Mouse (Mus musculus) adrenal gland, adult 2 months (tissue): ENCODE measurements around the gene Cd300ld3. TPM values are rescaled to one million over a fixed set of nuclear protein-coding genes. Genes with fewer than 3 reads are reported as not detected.
"Not testable (repeated sequence)": the region's sequence is repeated elsewhere in the genome, so short reads cannot be mapped to it uniquely, and the experiment has no call there.

Source experiments
- DNase-seq: peaks from one replicate; pipeline ENCODE4 v3.0.0; 2021
- polyA plus RNA-seq: library from polyadenylated mRNA; depleted of rRNA; stranded (reverse); fragments of >200 nt; gene quantifications from 2 replicates; pipeline ENCODE4 v1.2.3, GENCODE M21; 2012; rRNA removed
- total RNA-seq, 2 experiments: library from RNA; stranded (reverse); gene quantifications; 2 replicates each; pipeline ENCODE4 v1.2.3; 2021

Cd300ld3 gene
- total and polyA plus RNA-seq, 3 experiments, result 4.0 to 10.6 (median 10.5) TPM

- DNase-seq, result no peak
These were observed 4.8 kb upstream of the Cd300ld3 start for GRCm38 (mm10) chr11:115052991-115053390.

- DNase-seq, result no peak
These were observed 4.0 kb upstream of the Cd300ld3 start for GRCm38 (mm10) chr11:115052206-115052605.

- no peak for DNase-seq
These were observed 1.2 kb upstream of the Cd300ld3 start for GRCm38 (mm10) chr11:115049282-115049895.

GRCm38 (mm10) chr11:115037669-115038068 lies 10.5 kb downstream of the Cd300ld3 start, which contains the start of gene Cd300ld5:
Cd300ld5 (minus strand) TSS chr11:115037769.
- not testable (repeated sequence) for DNase-seq

GRCm38 (mm10) chr11:115026912-115027311 lies 21.3 kb downstream of the Cd300ld3 start, which contains the start of gene Cd300ld4:
Cd300ld4 (minus strand) TSS chr11:115027012.
- DNase-seq, result not testable (repeated sequence)

- not testable (repeated sequence) for DNase-seq
These were observed 32.1 kb downstream of the Cd300ld3 start, which contains the start of gene Cd300ld2 for GRCm38 (mm10) chr11:115016093-115016492. Cd300ld2 (minus strand) TSS chr11:115016193.

GRCm38 (mm10) chr11:115004070-115004469 lies 44.1 kb downstream of the Cd300ld3 start:
- no peak for DNase-seq

GRCm38 (mm10) chr11:115001474-115002040 lies 46.7 kb downstream of the Cd300ld3 start, which contains the start of gene Cd300c2:
Cd300c2 (minus strand) TSS chr11:115001880.
- DNase-seq, result no peak

Other genes with a start within 250 kb of the Cd300ld3 start
- not detected for gene Gpr142, start 249.5 kb downstream of the Cd300ld3 start, total RNA-seq
- not detected in 2 replicates for gene Gpr142, start 249.5 kb downstream of the Cd300ld3 start, polyA plus RNA-seq
- 1 to 10 TPM; 4.0 to 7.1 TPM for gene Gprc5c, start 197.3 kb downstream of the Cd300ld3 start, total RNA-seq
- 5.2 and 7.6 TPM in 2 replicates for gene Gprc5c, start 197.3 kb downstream of the Cd300ld3 start, polyA plus RNA-seq
- gene Cd300a, start 158.4 kb downstream of the Cd300ld3 start, total RNA-seq, result 1 to 10 TPM; 1.5 TPM
- gene Cd300a, start 158.4 kb downstream of the Cd300ld3 start, polyA plus RNA-seq, result 0.80 and 0.81 TPM in 2 replicates
- gene Cd300lb, start 114.0 kb downstream of the Cd300ld3 start, total RNA-seq, result 1 to 10 TPM in 1 of 2 experiments, under 1 TPM in 1; 0.86 to 1.1 TPM
- gene Cd300lb, start 114.0 kb downstream of the Cd300ld3 start, polyA plus RNA-seq, result 0.42 and 0.46 TPM in 2 replicates
- not detected for gene Cd300c, start 79.3 kb downstream of the Cd300ld3 start, total RNA-seq
- 0.58 TPM in 1 of 2 replicates, not detected in the other for gene Cd300c, start 79.3 kb downstream of the Cd300ld3 start, polyA plus RNA-seq
- gene Cd300ld, start 58.5 kb downstream of the Cd300ld3 start, total RNA-seq, result 1 to 10 TPM in 1 of 2 experiments, under 1 TPM in 1; 0.89 to 2.7 TPM
- gene Cd300ld, start 58.5 kb downstream of the Cd300ld3 start, polyA plus RNA-seq, result 0.45 and 0.64 TPM in 2 replicates
- 1 to 10 TPM; 3.5 to 5.5 TPM for gene Cd300c2, start 46.5 kb downstream of the Cd300ld3 start, total RNA-seq
- gene Cd300c2, start 46.5 kb downstream of the Cd300ld3 start, polyA plus RNA-seq, result 3.7 and 3.8 TPM in 2 replicates
- not detected for gene Cd300ld2, start 32.2 kb downstream of the Cd300ld3 start, total RNA-seq
- 0.56 TPM in 1 of 2 replicates, not detected in the other for gene Cd300ld2, start 32.2 kb downstream of the Cd300ld3 start, polyA plus RNA-seq
- gene Cd300ld4, start 21.4 kb downstream of the Cd300ld3 start, total RNA-seq, result not detected
- gene Cd300ld4, start 21.4 kb downstream of the Cd300ld3 start, polyA plus RNA-seq, result 0.21 TPM in 1 of 2 replicates, not detected in the other
- gene Cd300ld5, start 10.6 kb downstream of the Cd300ld3 start, total RNA-seq, result 1 to 10 TPM; 5.0 to 8.0 TPM
- 0.49 and 0.68 TPM in 2 replicates for gene Cd300ld5, start 10.6 kb downstream of the Cd300ld3 start, polyA plus RNA-seq
- under 1 TPM; 0.78 to 0.86 TPM for gene Cd300e, start 13.8 kb upstream of the Cd300ld3 start, total RNA-seq
- 0.04 TPM in 1 of 2 replicates, not detected in the other for gene Cd300e, start 13.8 kb upstream of the Cd300ld3 start, polyA plus RNA-seq
- gene Rab37, start 43.0 kb upstream of the Cd300ld3 start, total RNA-seq, result under 1 TPM; 0.55 to 0.58 TPM
- 0.15 and 0.36 TPM in 2 replicates for gene Rab37, start 43.0 kb upstream of the Cd300ld3 start, polyA plus RNA-seq
- under 1 TPM; 0.55 to 0.90 TPM for gene Cd300lf, start 85.6 kb upstream of the Cd300ld3 start, total RNA-seq
- 1.00 and 1.3 TPM in 2 replicates for gene Cd300lf, start 85.6 kb upstream of the Cd300ld3 start, polyA plus RNA-seq
- gene Slc9a3r1, start 114.9 kb upstream of the Cd300ld3 start, total RNA-seq, result 10 to 100 TPM; 15.6 to 26.2 TPM
- 14.8 and 15.0 TPM in 2 replicates for gene Slc9a3r1, start 114.9 kb upstream of the Cd300ld3 start, polyA plus RNA-seq
- 10 to 100 TPM; 23.7 to 27.9 TPM for gene Tmem104, start 139.1 kb upstream of the Cd300ld3 start, total RNA-seq
- 26.5 and 34.7 TPM in 2 replicates for gene Tmem104, start 139.1 kb upstream of the Cd300ld3 start, polyA plus RNA-seq
- gene Nat9, start 139.4 kb upstream of the Cd300ld3 start, total RNA-seq, result 10 to 100 TPM; 20.0 to 29.2 TPM
- gene Nat9, start 139.4 kb upstream of the Cd300ld3 start, polyA plus RNA-seq, result 12.0 and 16.2 TPM in 2 replicates
- 1 to 10 TPM; 2.3 to 9.4 TPM for gene Grin2c, start 218.8 kb upstream of the Cd300ld3 start, total RNA-seq
- 13.8 and 25.5 TPM in 2 replicates for gene Grin2c, start 218.8 kb upstream of the Cd300ld3 start, polyA plus RNA-seq
- 1,000 to 10,000 TPM; 1,196 to 1,476 TPM for gene Fdxr, start 228.6 kb upstream of the Cd300ld3 start, total RNA-seq
- gene Fdxr, start 228.6 kb upstream of the Cd300ld3 start, polyA plus RNA-seq, result 2,178 and 2,420 TPM in 2 replicates
- gene Fads6, start 249.3 kb upstream of the Cd300ld3 start, total RNA-seq, result 10 to 100 TPM; 56.7 to 76.5 TPM
- 87.7 and 93.1 TPM in 2 replicates for gene Fads6, start 249.3 kb upstream of the Cd300ld3 start, polyA plus RNA-seq